Mouse (Mus musculus): ENCODE results near the gene Ttyh2.

- TF ChIP-seq CTCF (IDR thresholded peaks at IDR 0.05; ENCODE audit: low read depth, low read length) (no peak), POLR2A (IDR thresholded peaks at IDR 0.05; ENCODE audit: extremely low read depth, insufficient read depth, low read length) (no peak)
Measured at GRCm38 (mm10) chr11:114641136-114641535, 34.1 kb upstream of the Ttyh2 start.

Measured in liver, adult 2 months (tissue).